Mouse (Mus musculus): ENCODE measurements around the gene Tfip11. TPM values are rescaled to one million over a fixed set of nuclear protein-coding genes. Genes with fewer than 3 reads are reported as not detected.

The Tfip11 gene
- polyA plus RNA-seq, 2 experiments: 23.1 to 33.4 TPM

GRCm38 (mm10) chr5:112295564-112295963, 30.6 kb upstream of the Tfip11 start:
- WGBS: 63% methylated on average over 8 of the region's 8 CpGs
- H3K4me3 ChIP-seq (replicated peaks; ENCODE audit: low read length): no peak overlapping the region
- DNase-seq (ENCODE audit: low spot score): no peak
- H3K9ac ChIP-seq (ENCODE audit: low read depth, low read length, severe bottlenecking): no peak overlapping the region
- no peak overlapping the region for H3K27ac ChIP-seq (replicated peaks; ENCODE audit: low read depth, low read length)
- H3K27me3 ChIP-seq (ENCODE audit: control insufficient read depth, insufficient read depth, low read length): no peaks in the 10 kb centered on the region
- H3K4me2 ChIP-seq (replicated peaks; ENCODE audit: low read depth, low read length, severe bottlenecking): no peak overlapping the region
- no peaks in the 10 kb centered on the region for H3K9me3 ChIP-seq (ENCODE audit: control insufficient read depth, low read length)
- H3K36me3 ChIP-seq (ENCODE audit: control insufficient read depth, insufficient read depth, low read length): no peaks in the 10 kb centered on the region
- no peaks in the 10 kb centered on the region for H3K4me1 ChIP-seq (ENCODE audit: control insufficient read depth, insufficient read depth, low read length)
- no peak for TF ChIP-seq POLR2A (IDR thresholded peaks at IDR 0.05; ENCODE audit: borderline replicate concordance, extremely low read depth, insufficient read depth, insufficient read length)
- no peak for ATAC-seq (ENCODE audit: low FRiP score, low read depth)

GRCm38 (mm10) chr5:112296404-112297181, 29.6 kb upstream of the Tfip11 start:
- WGBS: 76% methylated on average over 6 of the region's 6 CpGs
- Histone ChIP-seq H3K27me3 (ENCODE audit: control insufficient read depth, insufficient read depth, low read length) (no peaks in the 10 kb centered on the region), H3K36me3 (ENCODE audit: control insufficient read depth, insufficient read depth, low read length) (no peaks in the 10 kb centered on the region), H3K9me3 (ENCODE audit: control insufficient read depth, low read length) (no peaks in the 10 kb centered on the region), H3K27ac (replicated peaks; ENCODE audit: low read depth, low read length) (no peak overlapping the region), H3K4me1 (ENCODE audit: control insufficient read depth, insufficient read depth, low read length) (no peaks in the 10 kb centered on the region), H3K9ac (ENCODE audit: low read depth, low read length, severe bottlenecking) (no peak overlapping the region), H3K4me2 (replicated peaks; ENCODE audit: low read depth, low read length, severe bottlenecking) (no peak overlapping the region), H3K4me3 (replicated peaks; ENCODE audit: low read length) (no peak overlapping the region)
- ATAC-seq (ENCODE audit: low FRiP score, low read depth) (no peak), DNase-seq (ENCODE audit: low spot score) (no peak)
- TF ChIP-seq POLR2A (IDR thresholded peaks at IDR 0.05; ENCODE audit: borderline replicate concordance, extremely low read depth, insufficient read depth, insufficient read length): no peak

GRCm38 (mm10) chr5:112297257-112297656, 28.9 kb upstream of the Tfip11 start:
- DNase-seq (ENCODE audit: low spot score): no peak
- no peak for TF ChIP-seq POLR2A (IDR thresholded peaks at IDR 0.05; ENCODE audit: borderline replicate concordance, extremely low read depth, insufficient read depth, insufficient read length)
- no peaks in the 10 kb centered on the region for H3K4me1 ChIP-seq (ENCODE audit: control insufficient read depth, insufficient read depth, low read length)
- no peaks in the 10 kb centered on the region for H3K36me3 ChIP-seq (ENCODE audit: control insufficient read depth, insufficient read depth, low read length)
- H3K9me3 ChIP-seq (ENCODE audit: control insufficient read depth, low read length): no peaks in the 10 kb centered on the region
- no peak overlapping the region for H3K4me3 ChIP-seq (replicated peaks; ENCODE audit: low read length)
- no peak for ATAC-seq (ENCODE audit: low FRiP score, low read depth)
- WGBS: 83% methylated on average over 2 of the region's 2 CpGs
- no peak overlapping the region for H3K4me2 ChIP-seq (replicated peaks; ENCODE audit: low read depth, low read length, severe bottlenecking)
- no peak overlapping the region for H3K9ac ChIP-seq (ENCODE audit: low read depth, low read length, severe bottlenecking)
- no peak overlapping the region for H3K27ac ChIP-seq (replicated peaks; ENCODE audit: low read depth, low read length)
- H3K27me3 ChIP-seq (ENCODE audit: control insufficient read depth, insufficient read depth, low read length): no peaks in the 10 kb centered on the region

GRCm38 (mm10) chr5:112298226-112298988, 27.8 kb upstream of the Tfip11 start:
- Histone ChIP-seq H3K36me3 (ENCODE audit: control insufficient read depth, insufficient read depth, low read length) (no peaks in the 10 kb centered on the region), H3K27me3 (ENCODE audit: control insufficient read depth, insufficient read depth, low read length) (no peaks in the 10 kb centered on the region), H3K9ac (ENCODE audit: low read depth, low read length, severe bottlenecking) (no peak overlapping the region), H3K4me1 (ENCODE audit: control insufficient read depth, insufficient read depth, low read length) (no peaks in the 10 kb centered on the region), H3K27ac (replicated peaks; ENCODE audit: low read depth, low read length) (no peak overlapping the region), H3K4me3 (replicated peaks; ENCODE audit: low read length) (no peak overlapping the region), H3K9me3 (ENCODE audit: control insufficient read depth, low read length) (no peaks in the 10 kb centered on the region), H3K4me2 (replicated peaks; ENCODE audit: low read depth, low read length, severe bottlenecking) (no peak overlapping the region)
- no peak for TF ChIP-seq POLR2A (IDR thresholded peaks at IDR 0.05; ENCODE audit: borderline replicate concordance, extremely low read depth, insufficient read depth, insufficient read length)
- ATAC-seq (ENCODE audit: low FRiP score, low read depth) (no peak), DNase-seq (ENCODE audit: low spot score) (no peak)
- 84% methylated on average over 12 of the region's 12 CpGs for WGBS

GRCm38 (mm10) chr5:112299399-112299798, 26.8 kb upstream of the Tfip11 start:
- DNase-seq (ENCODE audit: low spot score): no peak
- no peak overlapping the region for H3K4me2 ChIP-seq (replicated peaks; ENCODE audit: low read depth, low read length, severe bottlenecking)
- H3K27me3 ChIP-seq (ENCODE audit: control insufficient read depth, insufficient read depth, low read length): no peaks in the 10 kb centered on the region
- no peak overlapping the region for H3K4me3 ChIP-seq (replicated peaks; ENCODE audit: low read length)
- H3K9ac ChIP-seq (ENCODE audit: low read depth, low read length, severe bottlenecking): no peak overlapping the region
- H3K9me3 ChIP-seq (ENCODE audit: control insufficient read depth, low read length): no peaks in the 10 kb centered on the region
- no peaks in the 10 kb centered on the region; the same call in 1 of the 2 replicates for H3K36me3 ChIP-seq (ENCODE audit: control insufficient read depth, insufficient read depth, low read length)
- no peak for TF ChIP-seq POLR2A (IDR thresholded peaks at IDR 0.05; ENCODE audit: borderline replicate concordance, extremely low read depth, insufficient read depth, insufficient read length)
- ATAC-seq (ENCODE audit: low FRiP score, low read depth): no peak
- WGBS: 81% methylated on average over 4 of the region's 4 CpGs
- H3K27ac ChIP-seq (replicated peaks; ENCODE audit: low read depth, low read length): no peak overlapping the region
- no peaks in the 10 kb centered on the region for H3K4me1 ChIP-seq (ENCODE audit: control insufficient read depth, insufficient read depth, low read length)
